Mouse (Mus musculus) lung, adult 2 months (tissue): ENCODE results near the gene Cbx1. TPM values are rescaled to one million over a fixed set of nuclear protein-coding genes. Genes with fewer than 3 reads are reported as not detected.
A peak's percentile ranks its signal among the peaks of the same experiment; 100 is the strongest.

ENCODE experiments used
- DNase-seq: peaks from one replicate; pipeline ENCODE4 v3.0.0; 2022
- H3K4me1 ChIP-seq: fragments of 200-500 bp; 2 replicates; pipeline ENCODE4 v1.6.1; 2011; ENCODE audit warnings: low read length; ENCODE audit not compliant: control insufficient read depth, insufficient read depth
- H3K4me3 ChIP-seq: fragments of 200-500 bp; replicated peaks from 2 replicates; pipeline ENCODE3; 2011; ENCODE audit warnings: low read depth, mild to moderate bottlenecking, control low read depth, low read length; ENCODE audit errors: extremely low read depth
- CTCF ChIP-seq: fragments of 200-500 bp; IDR thresholded peaks from 2 replicates; pipeline ENCODE4 v1.5.1; 2011; ENCODE audit warnings: mild to moderate bottlenecking, low read length, control low read depth; ENCODE audit not compliant: insufficient read depth
- POLR2A ChIP-seq: fragments of 200-500 bp; IDR thresholded peaks from 2 replicates; pipeline ENCODE4 v1.6.1; 2011; ENCODE audit warnings: low read depth, mild to moderate bottlenecking, control low read depth, low read length, borderline replicate concordance; ENCODE audit errors: extremely low read depth
- WGBS: fragments of 180-500 bp; shearing (Covaris S2); methylation state at CpG from one replicate; pipeline ENCODE4 v1.1.7; 2018; 5-methylcytosine and 5-hydroxymethylcytosine counted together
- polyA plus RNA-seq: library from polyadenylated mRNA; depleted of rRNA; stranded (reverse); fragments of >200 nt; gene quantifications from 2 replicates; pipeline ENCODE4 v1.2.3, GENCODE M21; 2012; rRNA removed

The Cbx1 gene
- 15.3 and 19.0 TPM in 2 replicates for polyA plus RNA-seq

DNA sequence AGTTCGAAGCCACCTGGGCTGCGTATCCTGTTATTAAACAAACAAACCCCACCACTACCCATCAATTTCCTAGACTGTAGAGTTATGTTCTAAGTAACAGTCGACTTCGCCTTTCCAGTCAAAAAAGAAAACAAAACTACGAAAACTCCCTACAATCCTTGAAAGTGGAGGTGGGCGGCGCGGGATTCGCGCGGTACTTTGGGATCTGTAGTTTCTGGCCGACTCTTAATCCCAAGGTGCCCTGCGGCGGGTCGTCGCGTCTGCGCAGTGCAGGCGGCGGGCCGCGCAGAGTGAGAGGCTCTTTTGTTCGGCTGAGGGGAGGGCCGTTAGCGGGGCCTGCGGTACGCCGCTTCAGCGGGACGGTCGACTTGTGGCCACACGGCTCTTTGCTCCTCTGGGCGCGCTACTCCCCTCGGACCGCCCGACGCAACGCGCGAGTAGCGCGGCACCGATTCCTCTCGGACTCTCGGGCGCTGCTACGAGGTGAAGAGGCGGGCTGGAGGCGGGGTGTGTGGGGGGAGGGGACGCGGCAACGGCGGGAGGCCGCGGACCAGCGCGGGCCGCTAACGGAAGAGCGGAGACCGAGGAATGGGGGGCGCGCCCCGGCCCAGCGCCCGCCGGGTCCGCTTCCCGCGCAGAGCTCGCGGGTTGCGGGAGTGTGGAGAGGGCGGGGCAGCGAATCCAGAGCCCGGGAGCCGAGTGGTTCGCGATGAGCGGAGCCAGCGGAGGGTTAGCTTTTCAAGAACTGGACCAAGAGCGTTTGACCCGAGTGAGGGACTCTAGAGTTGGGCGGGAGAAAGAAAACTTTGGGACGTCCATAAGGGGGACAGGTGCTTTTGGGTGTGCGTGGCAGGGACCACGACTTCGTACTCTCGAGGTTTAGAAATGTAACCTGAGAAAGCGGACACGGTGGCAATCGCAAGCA lies at the start of gene Cbx1:
Gene Cbx1 (plus strand): TSS at position 257 of the 925 bp plus-strand sequence.
- Histone ChIP-seq H3K4me1 (peaks cover 6% of the 10 kb centered on the region), H3K4me3 (peak within 1 kb of the TSS; percentile 78)
- WGBS, result under 1% methylated on average over 92 of the region's 93 CpGs
- DNase-seq, result peak; percentile 91
- TF ChIP-seq POLR2A (peak; percentile 74; the same call in 1 of the 2 replicates), CTCF (no peak)

DNA sequence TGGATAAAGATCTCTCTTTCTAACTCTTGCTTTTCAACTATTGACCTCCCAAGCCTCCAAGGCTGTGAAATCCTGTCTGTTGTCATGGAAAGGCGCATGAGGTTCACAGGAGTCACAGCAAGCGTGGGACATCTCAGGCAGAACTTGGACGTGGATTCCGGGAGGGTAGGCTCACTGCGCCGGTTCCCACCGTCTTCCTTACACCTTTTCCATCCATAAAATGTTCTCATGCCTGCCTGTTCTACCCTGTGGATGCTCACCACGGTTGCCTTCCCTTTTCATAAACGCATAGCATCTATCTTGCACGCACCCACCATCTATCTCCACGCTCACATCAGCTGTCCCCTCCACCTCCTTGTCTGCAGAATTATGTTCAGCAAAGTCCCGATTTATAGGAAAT lies 48.1 kb upstream of the Cbx1 start:
- H3K4me3 ChIP-seq, result no peak overlapping the region
- no peak for DNase-seq
- TF ChIP-seq CTCF (no peak), POLR2A (no peak)
- WGBS, result 67% methylated on average over 12 of the region's 12 CpGs
- no peaks in the 10 kb centered on the region; the same call in 1 of the 2 replicates for H3K4me1 ChIP-seq

DNA sequence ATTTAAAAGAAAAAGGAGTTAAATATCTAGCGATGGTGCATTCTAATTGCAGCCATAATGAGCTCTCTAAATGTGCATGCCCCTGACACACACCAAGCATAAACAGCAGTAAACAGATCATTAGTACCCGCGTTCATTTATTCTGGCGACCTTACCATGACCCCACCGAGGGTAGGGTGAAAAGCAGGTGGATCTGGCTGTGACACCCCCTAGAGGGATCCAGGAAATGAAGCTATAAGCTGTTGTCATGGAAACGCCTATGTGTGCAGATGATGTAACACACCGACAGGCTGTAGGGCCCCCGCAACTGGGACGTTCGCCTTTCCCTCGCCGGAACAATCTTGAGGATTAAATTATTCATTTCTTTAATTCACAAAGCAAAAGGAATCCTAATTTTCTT lies 46.9 kb upstream of the Cbx1 start:
- 25% methylated on average over 12 of the region's 12 CpGs for WGBS
- Histone ChIP-seq H3K4me3 (no peak overlapping the region), H3K4me1 (no peaks in the 10 kb centered on the region; the same call in 1 of the 2 replicates)
- no peak for TF ChIP-seq CTCF
- no peak for DNase-seq

DNA sequence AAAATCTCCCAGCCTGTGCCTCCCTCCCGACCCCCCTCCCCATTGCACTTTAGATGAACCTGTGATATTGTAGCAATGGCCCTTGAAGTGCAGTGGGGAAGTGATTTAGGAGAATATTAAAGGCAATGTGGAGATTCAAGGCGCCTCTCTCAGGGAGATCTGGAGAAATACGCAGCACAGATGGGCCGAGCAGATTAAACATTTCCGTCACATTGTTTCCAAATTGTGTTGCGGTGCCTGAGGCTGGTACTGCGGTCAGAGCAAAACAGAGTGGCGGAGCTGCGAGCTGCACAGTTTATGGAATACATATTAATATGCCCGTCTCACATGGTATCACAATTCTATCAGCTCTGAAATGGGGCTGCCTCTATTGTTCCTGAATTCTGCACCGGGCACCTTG lies 45.9 kb upstream of the Cbx1 start:
- TF ChIP-seq CTCF, result no peak
- no peak for TF ChIP-seq POLR2A
- 27% methylated on average over 11 of the region's 11 CpGs for WGBS
- H3K4me1 ChIP-seq, result no peaks in the 10 kb centered on the region

DNA sequence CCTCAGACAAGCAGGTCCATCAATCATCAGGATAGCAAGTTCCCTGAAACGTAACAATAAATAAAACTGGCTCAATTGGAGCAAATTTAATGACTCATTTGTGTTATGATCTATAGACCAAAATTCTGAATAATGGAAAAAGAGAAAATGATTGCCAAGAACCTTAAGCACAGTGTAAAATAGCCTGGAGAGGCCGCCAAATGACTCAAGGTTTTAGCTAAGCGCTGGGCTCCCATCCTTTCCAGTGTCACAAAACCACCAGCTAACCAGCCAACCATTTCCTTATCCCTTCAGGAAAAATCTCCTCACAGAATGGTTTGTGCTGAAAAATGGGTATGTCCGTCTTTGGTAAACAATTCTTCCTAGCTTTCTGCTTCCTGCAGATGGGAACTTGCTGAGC lies 45.0 kb upstream of the Cbx1 start:
- TF ChIP-seq POLR2A, result no peak
- no peak for TF ChIP-seq CTCF
- no peak for DNase-seq
- H3K4me1 ChIP-seq, result no peaks in the 10 kb centered on the region
- WGBS, result 77% methylated on average over 4 of the region's 4 CpGs
- H3K4me3 ChIP-seq, result no peak overlapping the region

More for the DNA sequence above, 45.9 kb upstream of the Cbx1 start:
- DNase-seq, result no peak
- no peak overlapping the region for H3K4me3 ChIP-seq

DNA sequence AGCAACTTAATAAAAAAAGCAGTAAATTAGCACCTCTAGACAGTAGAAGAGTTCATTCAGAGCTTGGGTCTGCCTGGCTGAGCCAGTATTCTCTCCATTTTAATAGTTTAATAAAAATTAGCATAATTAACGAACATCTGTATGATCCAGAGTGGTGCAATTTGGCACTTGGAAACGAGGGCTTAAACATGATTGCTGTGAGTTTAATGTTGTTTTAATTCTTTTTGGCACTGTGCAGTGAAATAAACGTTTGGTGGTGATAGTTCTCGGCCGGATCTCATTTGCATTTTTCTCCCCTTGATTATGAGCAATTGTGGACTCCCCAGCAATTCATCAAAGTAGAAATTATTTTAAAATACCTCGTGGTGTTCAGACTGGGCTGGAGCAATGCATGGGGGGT lies 42.3 kb upstream of the Cbx1 start:
- TF ChIP-seq CTCF, result no peak
- no peak for TF ChIP-seq POLR2A
- 62% methylated on average over 6 of the region's 6 CpGs for WGBS
- no peak for DNase-seq
- Histone ChIP-seq H3K4me3 (no peak overlapping the region), H3K4me1 (no peaks in the 10 kb centered on the region)

DNA sequence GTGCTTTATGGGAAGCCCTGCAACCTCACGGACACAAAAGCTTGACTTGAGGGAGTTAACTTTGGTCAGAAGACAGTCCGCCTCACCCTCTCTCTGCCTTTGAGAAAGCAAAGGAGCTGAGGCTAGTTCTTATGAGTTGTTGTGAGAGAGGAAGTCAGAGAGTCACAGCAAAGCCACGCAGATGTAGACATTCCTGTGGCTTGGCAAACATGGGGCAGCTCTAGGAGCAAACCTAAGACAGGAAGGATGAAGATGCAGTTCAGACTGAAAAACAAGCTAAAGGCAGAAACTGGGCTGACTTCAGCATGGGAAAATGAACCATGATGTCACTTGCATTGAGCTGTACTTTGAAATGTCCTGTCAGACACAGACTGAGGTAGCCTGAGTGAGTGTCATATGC lies 41.4 kb upstream of the Cbx1 start:
- WGBS, result 38% methylated on average over 3 of the region's 3 CpGs
- Histone ChIP-seq H3K4me3 (no peak overlapping the region), H3K4me1 (no peaks in the 10 kb centered on the region)
- DNase-seq, result no peak
- TF ChIP-seq CTCF (no peak), POLR2A (no peak)

DNA sequence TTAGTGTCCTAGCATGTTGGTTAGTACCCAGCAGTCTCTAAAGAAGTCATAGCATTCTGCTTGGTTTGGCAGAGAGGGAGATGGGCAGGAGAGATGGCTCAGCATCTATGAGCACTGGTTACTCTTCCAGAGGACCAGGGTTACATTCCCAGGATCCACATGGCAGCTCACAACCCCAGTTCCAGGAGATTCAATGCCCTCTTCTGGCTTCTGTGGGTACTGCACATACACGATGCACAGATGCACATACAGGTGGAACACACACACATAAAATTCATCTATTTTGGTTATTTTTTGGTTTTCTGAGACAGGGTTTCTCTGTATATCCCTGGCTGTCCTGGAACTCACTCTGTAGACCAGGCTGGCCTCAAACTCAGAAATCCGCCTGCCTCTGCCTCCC lies 33.6 kb upstream of the Cbx1 start:
- TF ChIP-seq POLR2A (no peak), CTCF (no peak)
- Histone ChIP-seq H3K4me3 (no peak overlapping the region), H3K4me1 (no peaks in the 10 kb centered on the region)
- WGBS, result 98% methylated on average over 2 of the region's 2 CpGs
- DNase-seq, result no peak

DNA sequence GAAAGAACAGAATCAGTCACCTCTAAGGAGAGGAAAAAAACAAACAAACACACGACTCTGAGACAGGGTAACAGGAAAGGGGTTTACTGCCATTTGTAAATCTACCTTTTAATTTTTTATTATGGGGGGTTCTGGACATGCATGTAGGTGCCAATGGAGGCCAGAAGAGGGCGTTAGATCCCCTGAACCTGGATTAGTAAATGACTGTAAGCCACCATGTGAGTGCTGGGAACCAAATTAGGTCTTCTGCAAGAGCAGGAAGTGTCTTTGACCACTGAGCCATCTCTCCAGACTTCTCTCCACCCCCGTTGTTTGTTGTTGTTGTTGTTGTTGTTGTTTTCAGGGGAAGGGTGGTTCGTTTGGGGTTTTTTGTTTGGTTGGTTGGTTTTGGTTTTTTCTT lies 31.5 kb upstream of the Cbx1 start:
- TF ChIP-seq CTCF (no peak), POLR2A (no peak)
- WGBS, result 48% methylated on average over 4 of the region's 4 CpGs
- Histone ChIP-seq H3K4me1 (no peaks in the 10 kb centered on the region), H3K4me3 (no peak overlapping the region)
- DNase-seq, result no peak

DNA sequence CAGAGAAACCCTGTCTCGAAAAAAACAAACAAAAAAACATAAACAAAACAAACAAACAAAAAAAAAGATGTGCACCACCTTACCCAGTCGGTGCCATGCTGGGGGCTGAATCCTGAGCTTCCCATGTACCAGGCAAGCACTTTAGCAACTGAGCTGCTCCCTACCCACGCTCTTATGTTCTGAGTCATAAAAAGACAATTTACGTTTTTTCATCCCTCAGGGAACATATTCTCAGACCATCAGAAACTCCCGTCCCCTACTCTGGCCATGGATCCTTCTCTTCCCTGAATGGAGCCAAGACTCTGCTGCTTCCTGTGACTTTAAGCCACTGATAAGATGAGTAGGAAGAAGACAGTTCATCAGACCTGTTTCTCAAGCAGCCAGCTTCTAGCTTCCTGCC lies 30.5 kb upstream of the Cbx1 start:
- 65% methylated on average over 5 of the region's 5 CpGs for WGBS
- Histone ChIP-seq H3K4me1 (peaks cover 4% of the 10 kb centered on the region; the same call in 1 of the 2 replicates), H3K4me3 (no peak overlapping the region)
- TF ChIP-seq CTCF (no peak), POLR2A (no peak)
- DNase-seq, result no peak
